Mouse (Mus musculus) embryonic fibroblast, embryonic 13.5 days (primary cell): ENCODE data around the gene Asb2.

Source experiments
- CTCF ChIP-seq: IDR thresholded peaks from 2 replicates; pipeline ENCODE4 v1.5.1; 2011; ENCODE audit warnings: mild to moderate bottlenecking, control low read depth, low read length, moderate library complexity, borderline replicate concordance; ENCODE audit not compliant: insufficient read depth
- POLR2A ChIP-seq: IDR thresholded peaks from 2 replicates; pipeline ENCODE4 v1.6.1; 2011; ENCODE audit warnings: low read depth, mild to moderate bottlenecking, control low read depth, low read length, moderate library complexity

DNA sequence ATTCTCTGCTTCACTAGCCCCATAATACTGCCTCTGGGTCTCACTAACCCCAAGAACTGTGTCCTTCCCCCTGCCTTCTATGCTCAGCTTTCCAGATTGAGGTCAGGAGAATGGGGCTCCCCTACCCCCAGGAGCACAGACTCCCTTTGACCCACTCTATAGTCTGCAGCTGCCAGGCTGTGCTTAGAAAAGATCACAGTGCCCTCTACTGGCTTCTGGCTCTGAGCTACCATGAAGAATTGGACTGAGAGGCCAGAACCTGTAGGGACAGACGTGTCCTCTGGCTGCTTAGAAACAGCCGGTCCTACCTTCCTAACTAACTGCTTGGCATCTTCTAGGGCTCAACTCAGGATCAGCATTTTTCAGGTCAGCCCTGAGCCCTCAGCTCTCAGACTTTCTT, 49.6 kb downstream of the Asb2 start:
- no peak for TF ChIP-seq POLR2A
- no peak for TF ChIP-seq CTCF
